Mouse (Mus musculus) hindbrain, postnatal 0 days (tissue): Measurements from ENCODE around the gene Trpv2. TPM values are rescaled to one million over a fixed set of nuclear protein-coding genes. Genes with fewer than 3 reads are reported as not detected.

Experiments used
- ATAC-seq: fragments of 200-750 bp; cut with Nextera tagmentation; 2 replicates; pipeline ENCODE4 v1.8.0; 2017; ENCODE audit warnings: mild to moderate bottlenecking, moderate TSS enrichment, moderate library complexity
- DNase-seq: peaks from one replicate; pipeline ENCODE4 v3.0.0-alpha.2; 2015; ENCODE audit warnings: low spot score
- H3K27ac ChIP-seq: fragments of 300-500 bp; sonication (generic); 2 replicates; pipeline ENCODE4 v1.5.1; 2014; ENCODE audit warnings: mild to moderate bottlenecking
- H3K27me3 ChIP-seq: fragments of 300-500 bp; sonication (generic); 2 replicates; pipeline ENCODE4 v1.6.1; 2014; ENCODE audit warnings: low read length, mixed read lengths; ENCODE audit not compliant: insufficient read depth
- H3K36me3 ChIP-seq: fragments of 300-500 bp; sonication (generic); 2 replicates; pipeline ENCODE4 v1.6.1; 2014; ENCODE audit warnings: low read length, mixed read lengths; ENCODE audit not compliant: insufficient read depth
- H3K4me1 ChIP-seq: fragments of 300-500 bp; sonication (generic); 2 replicates; pipeline ENCODE4 v1.6.1; 2014; ENCODE audit warnings: antibody characterized with exemption, low read length, mixed read lengths; ENCODE audit not compliant: insufficient read depth
- H3K4me2 ChIP-seq: fragments of 300-500 bp; sonication (generic); 2 replicates; pipeline ENCODE4 v1.6.1; 2014; ENCODE audit warnings: low read depth, mild to moderate bottlenecking, low read length, moderate library complexity, mixed read lengths
- H3K4me3 ChIP-seq: fragments of 300-500 bp; sonication (generic); 2 replicates; pipeline ENCODE4 v1.5.1; 2014; ENCODE audit warnings: low read length
- H3K9ac ChIP-seq: fragments of 300-500 bp; sonication (generic); replicated peaks from 2 replicates; pipeline ENCODE4 v1.6.1; 2014; ENCODE audit warnings: mild to moderate bottlenecking, low read length, moderate library complexity, mixed read lengths
- H3K9me3 ChIP-seq: fragments of 300-500 bp; sonication (generic); 2 replicates; pipeline ENCODE4 v1.6.1; 2016; ENCODE audit warnings: low read length, mixed read lengths
- CTCF ChIP-seq: IDR thresholded peaks from 2 replicates; pipeline ENCODE4 v1.5.1; 2016; ENCODE audit warnings: antibody characterized with exemption, control low read depth, low read depth
- WGBS: fragments of 180-500 bp; shearing (Covaris S2); extraction: QIAGEN DNeasy Blood & Tissue Kit; methylation state at CpG from one replicate; pipeline ENCODE4 v1.1.7; 2014; 5-methylcytosine and 5-hydroxymethylcytosine counted together
- polyA plus RNA-seq: library from polyadenylated mRNA; unstranded; fragments of >200 nt; fragmentation: Nextera tagmentation; extraction: Ambion mirVana; gene quantifications from 2 replicates; pipeline ENCODE4 v1.2.1, GENCODE M21; 2015
- total RNA-seq: library from RNA; depleted of rRNA; stranded (reverse); fragments of >200 nt; gene quantifications from 2 replicates; pipeline ENCODE4 v1.2.3, GENCODE M21; 2014

Gene Trpv2
- total and polyA plus RNA-seq, 2 experiments from 2014 or later: 24.9 to 46.2 TPM

- 71% methylated on average over 5 of the region's 5 CpGs for WGBS
- no peak overlapping the region for H3K27ac ChIP-seq
- H3K36me3 ChIP-seq: peaks cover 7% of the 10 kb centered on the region; the same call in 1 of the 2 replicates
- no peak overlapping the region for H3K9ac ChIP-seq
- no peak overlapping the region for H3K4me2 ChIP-seq
- H3K27me3 ChIP-seq: no peaks in the 10 kb centered on the region
- DNase-seq (no peak), ATAC-seq (no peak)
- no peak for TF ChIP-seq CTCF
- H3K4me1 ChIP-seq: peaks cover 18% of the 10 kb centered on the region
- no peak overlapping the region for H3K4me3 ChIP-seq
- no peaks in the 10 kb centered on the region for H3K9me3 ChIP-seq
Observed at GRCm38 (mm10) chr11:62557205-62557604, 17.1 kb upstream of the Trpv2 start.

- no peak for TF ChIP-seq CTCF
- H3K36me3 ChIP-seq: peaks cover 7% of the 10 kb centered on the region; the same call in 1 of the 2 replicates
- H3K4me1 ChIP-seq: peaks cover 18% of the 10 kb centered on the region
- 91% methylated on average over 2 of the region's 2 CpGs for WGBS
- H3K27ac ChIP-seq: no peak overlapping the region
- DNase-seq (no peak), ATAC-seq (no peak)
- H3K27me3 ChIP-seq: no peaks in the 10 kb centered on the region
- H3K9me3 ChIP-seq: no peaks in the 10 kb centered on the region
- no peak overlapping the region for H3K4me2 ChIP-seq
- H3K9ac ChIP-seq: no peak overlapping the region
- no peak overlapping the region for H3K4me3 ChIP-seq
Observed at GRCm38 (mm10) chr11:62558152-62558551, 16.1 kb upstream of the Trpv2 start.

- Histone ChIP-seq H3K4me3 (no peak overlapping the region), H3K9me3 (no peaks in the 10 kb centered on the region), H3K4me1 (peaks cover 11% of the 10 kb centered on the region), H3K9ac (no peak overlapping the region), H3K4me2 (no peak overlapping the region), H3K27me3 (no peaks in the 10 kb centered on the region), H3K27ac (no peak overlapping the region), H3K36me3 (peaks cover 7% of the 10 kb centered on the region; the same call in 1 of the 2 replicates)
- ATAC-seq (no peak), DNase-seq (no peak)
- TF ChIP-seq CTCF: no peak
- WGBS: 59% methylated on average over 6 of the region's 6 CpGs
Observed at GRCm38 (mm10) chr11:62558961-62559646, 15.2 kb upstream of the Trpv2 start.

- Histone ChIP-seq H3K9ac (0 out of 2 replicates have a peak overlapping the region, but pooled peaks have one; percentile 30), H3K27ac (no peak overlapping the region)
Observed at GRCm38 (mm10) chr11:62560463-62561016, 13.7 kb upstream of the Trpv2 start.

GRCm38 (mm10) chr11:62563590-62563989 is 10.7 kb upstream of the Trpv2 start:
- whole genome bisulfite sequencing: 94% methylated on average over 2 of the region's 2 CpGs
- no peak overlapping the region for H3K4me2 ChIP-seq
- no peak for TF ChIP-seq CTCF
- DNase-seq (no peak), ATAC-seq (no peak)
- H3K9ac ChIP-seq: no peak overlapping the region
- no peaks in the 10 kb centered on the region for H3K36me3 ChIP-seq
- H3K27ac ChIP-seq: no peak overlapping the region
- H3K27me3 ChIP-seq: no peaks in the 10 kb centered on the region
- no peaks in the 10 kb centered on the region for H3K9me3 ChIP-seq
- no peak overlapping the region for H3K4me3 ChIP-seq
- no peaks in the 10 kb centered on the region for H3K4me1 ChIP-seq

More at GRCm38 (mm10) chr11:62560463-62561016, 13.7 kb upstream of the Trpv2 start:
- no peak for TF ChIP-seq CTCF
- Histone ChIP-seq H3K4me3 (peak overlapping the region; percentile 31), H3K27me3 (no peaks in the 10 kb centered on the region), H3K4me1 (no peaks in the 10 kb centered on the region), H3K4me2 (peak overlapping the region; percentile 54), H3K36me3 (no peaks in the 10 kb centered on the region), H3K9me3 (no peaks in the 10 kb centered on the region)
- no peak for ATAC-seq
- DNase-seq: peak; percentile 20
- WGBS: 30% methylated on average over 43 of the region's 43 CpGs

GRCm38 (mm10) chr11:62565747-62566146 is 8.5 kb upstream of the Trpv2 start:
- 79% methylated on average over 7 of the region's 7 CpGs for WGBS

GRCm38 (mm10) chr11:62566211-62566610 is 8.1 kb upstream of the Trpv2 start:
- WGBS: 46% methylated on average over 1 of the region's 1 CpGs
- no peaks in the 10 kb centered on the region for H3K9me3 ChIP-seq
- no peak overlapping the region for H3K4me3 ChIP-seq
- H3K4me1 ChIP-seq: no peaks in the 10 kb centered on the region
- H3K4me2 ChIP-seq: no peak overlapping the region
- H3K9ac ChIP-seq: no peak overlapping the region
- ATAC-seq (no peak), DNase-seq (no peak)
- no peak overlapping the region for H3K27ac ChIP-seq
- no peaks in the 10 kb centered on the region for H3K36me3 ChIP-seq
- H3K27me3 ChIP-seq: no peaks in the 10 kb centered on the region
- no peak for TF ChIP-seq CTCF

More at GRCm38 (mm10) chr11:62565747-62566146, 8.5 kb upstream of the Trpv2 start:
- no peaks in the 10 kb centered on the region for H3K9me3 ChIP-seq
- H3K4me2 ChIP-seq: no peak overlapping the region
- TF ChIP-seq CTCF: no peak
- no peaks in the 10 kb centered on the region for H3K4me1 ChIP-seq
- ATAC-seq (no peak), DNase-seq (no peak)
- no peak overlapping the region for H3K4me3 ChIP-seq
- no peaks in the 10 kb centered on the region for H3K27me3 ChIP-seq
- H3K27ac ChIP-seq: no peak overlapping the region
- H3K9ac ChIP-seq: no peak overlapping the region
- no peaks in the 10 kb centered on the region for H3K36me3 ChIP-seq
